Mouse (Mus musculus): ENCODE measurements around the gene Fam171a2. TPM values are rescaled to one million over a fixed set of nuclear protein-coding genes. Genes with fewer than 3 reads are reported as not detected.

The Fam171a2 gene
- 14.4 and 17.6 TPM in 2 replicates for polyA plus RNA-seq (2012; rRNA removed)

GRCm38 (mm10) chr11:102447497-102447896, at the start of gene Fam171a2:
Gene Fam171a2, minus strand, starts transcription at chr11:102447682.

GRCm38 (mm10) chr11:102469648-102470357, 22.3 kb upstream of the Fam171a2 start, which contains the start of gene Itga2b:
Gene Itga2b, minus strand, starts transcription at chr11:102470122.

GRCm38 (mm10) chr11:102430121-102431017, 17.1 kb downstream of the Fam171a2 start, which contains the start of gene Grn:
Gene Grn, plus strand, starts transcription at chr11:102430315.

GRCm38 (mm10) chr11:102407834-102408215, 39.7 kb downstream of the Fam171a2 start, which contains the start of gene Slc25a39:
Gene Slc25a39, minus strand, starts transcription at chr11:102407946.

GRCm38 (mm10) chr11:102393238-102393634, 54.2 kb downstream of the Fam171a2 start, which contains the start of gene Rundc3a:
Gene Rundc3a, plus strand, starts transcription at chr11:102393403.

Other genes starting within 250 kb of the Fam171a2 start
- gene Hdac5, start 217.5 kb downstream of the Fam171a2 start, polyA plus RNA-seq (2012; rRNA removed): 97.0 and 115 TPM in 2 replicates
- 3.3 and 3.9 TPM in 2 replicates for gene BC030867, start 198.8 kb downstream of the Fam171a2 start, polyA plus RNA-seq (2012; rRNA removed)
- gene Asb16, start 178.9 kb downstream of the Fam171a2 start, polyA plus RNA-seq (2012; rRNA removed): 1.6 and 2.8 TPM in 2 replicates
- 57.5 and 64.0 TPM in 2 replicates for gene Tmub2, start 162.8 kb downstream of the Fam171a2 start, polyA plus RNA-seq (2012; rRNA removed)
- gene Atxn7l3, start 151.1 kb downstream of the Fam171a2 start, polyA plus RNA-seq (2012; rRNA removed): 41.5 and 46.8 TPM in 2 replicates
- gene Ubtf, start 127.9 kb downstream of the Fam171a2 start, polyA plus RNA-seq (2012; rRNA removed): 31.0 and 33.3 TPM in 2 replicates
- gene Slc4a1, start 81.5 kb downstream of the Fam171a2 start, polyA plus RNA-seq (2012; rRNA removed): 0.08 and 0.15 TPM in 2 replicates
- 14.5 and 19.1 TPM in 2 replicates for gene Rundc3a, start 54.3 kb downstream of the Fam171a2 start, polyA plus RNA-seq (2012; rRNA removed)
- 591 and 649 TPM in 2 replicates for gene Slc25a39, start 39.7 kb downstream of the Fam171a2 start, polyA plus RNA-seq (2012; rRNA removed)
- 155 and 216 TPM in 2 replicates for gene Grn, start 17.4 kb downstream of the Fam171a2 start, polyA plus RNA-seq (2012; rRNA removed)
- gene Itga2b, start 22.4 kb upstream of the Fam171a2 start, polyA plus RNA-seq (2012; rRNA removed): 4.4 and 5.2 TPM in 2 replicates
- gene Gpatch8, start 108.7 kb upstream of the Fam171a2 start, polyA plus RNA-seq (2012; rRNA removed): 12.2 and 14.1 TPM in 2 replicates
- gene Gm11627, start 131.8 kb upstream of the Fam171a2 start, polyA plus RNA-seq (2012; rRNA removed): 1.6 and 2.1 TPM in 2 replicates
- gene Fzd2, start 156.7 kb upstream of the Fam171a2 start, polyA plus RNA-seq (2012; rRNA removed): 32.9 and 38.3 TPM in 2 replicates
- gene Meioc, start 216.0 kb upstream of the Fam171a2 start, polyA plus RNA-seq (2012; rRNA removed): not detected in 2 replicates

Data from colon, adult 2 months (tissue).